Mouse (Mus musculus): Measurements from ENCODE around the gene Catsperz. TPM values are rescaled to one million over a fixed set of nuclear protein-coding genes. Genes with fewer than 3 reads are reported as not detected.
"Not testable (repeated sequence)": the region's sequence is repeated elsewhere in the genome, so short reads cannot be mapped to it uniquely, and the experiment has no call there.

The Catsperz gene
- total RNA-seq, 4 experiments from 2014 or later, result 15.5 to 18.5 (median 16.6) TPM

DNA sequence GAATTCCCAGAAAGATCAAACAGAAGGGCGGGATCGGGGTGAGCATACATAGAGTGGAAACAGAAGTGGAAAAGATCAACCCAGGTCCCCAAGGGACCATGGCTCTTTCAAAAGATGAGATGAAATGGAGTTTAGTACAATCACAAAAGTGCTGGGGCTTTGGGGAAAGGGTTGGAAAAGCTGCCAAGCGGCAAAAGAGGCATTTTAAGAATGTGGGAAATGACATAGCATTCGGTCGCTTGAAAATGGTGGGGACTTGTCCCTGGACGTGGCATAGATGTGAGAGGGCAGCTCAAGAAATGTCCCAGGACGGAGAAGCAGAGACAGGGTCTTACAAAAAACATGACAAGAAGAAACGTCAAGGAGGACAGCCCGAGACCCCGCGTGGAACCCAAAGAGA, 16.2 kb downstream of the Catsperz start:
- DNase-seq (ENCODE audit: low spot score in 2 of 2), result no peak

DNA sequence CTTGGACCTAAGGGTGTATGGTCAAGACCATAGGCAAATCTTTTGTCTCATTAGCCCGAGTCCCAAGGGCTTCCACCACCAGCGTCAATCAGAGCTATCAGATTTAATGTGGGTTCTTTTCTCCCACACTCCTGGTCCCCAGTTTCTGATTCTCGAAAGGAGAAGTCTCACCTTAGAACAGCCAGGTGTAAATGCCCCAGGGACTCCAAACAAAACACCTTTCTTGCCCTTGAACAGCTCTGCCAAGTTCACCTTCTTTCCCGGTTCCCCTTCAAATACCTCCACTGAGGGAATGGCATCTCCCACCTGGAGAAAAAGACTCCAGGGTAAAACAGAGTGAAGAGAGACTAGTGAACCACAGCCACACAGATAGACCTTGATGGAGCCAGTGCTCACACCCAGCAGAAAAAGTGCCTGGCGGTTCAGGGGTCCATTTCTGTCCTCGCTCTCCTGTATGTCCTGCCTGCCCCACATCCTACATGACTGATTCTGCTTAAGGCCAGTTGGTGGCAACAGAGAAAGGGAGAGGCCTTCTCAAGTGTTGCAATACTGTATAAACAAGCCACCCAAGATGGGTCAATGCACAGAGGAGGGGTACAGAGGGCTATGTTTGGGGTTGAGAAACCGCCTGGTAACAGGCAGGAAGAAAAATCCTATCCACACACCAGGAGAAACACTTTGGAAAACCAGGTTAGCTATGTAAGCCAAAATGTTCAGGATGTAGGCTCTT, 17.2 kb downstream of the Catsperz start:
- DNase-seq (ENCODE audit: low spot score in 2 of 2), result no peak

DNA sequence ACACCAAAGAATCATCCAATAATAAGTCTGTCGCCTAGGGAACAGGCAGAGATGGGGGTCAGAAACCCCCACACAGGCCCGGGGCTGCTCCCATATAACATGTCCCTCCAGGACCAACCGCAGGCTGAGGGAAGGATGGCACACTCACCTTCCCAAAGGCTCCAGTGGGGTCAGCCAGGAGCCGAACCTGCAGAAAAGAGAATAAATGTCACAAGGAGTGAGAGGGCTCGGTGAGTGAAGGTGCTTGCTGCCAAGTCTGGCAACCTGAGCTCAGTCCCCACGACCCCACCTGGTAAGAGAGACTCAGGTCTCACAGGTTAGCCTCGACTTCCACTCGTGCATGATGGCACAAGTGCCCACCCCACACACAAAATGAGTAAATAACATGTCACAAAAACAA, 18.1 kb downstream of the Catsperz start:
- DNase-seq (ENCODE audit: low spot score in 2 of 2), result no peak

DNA sequence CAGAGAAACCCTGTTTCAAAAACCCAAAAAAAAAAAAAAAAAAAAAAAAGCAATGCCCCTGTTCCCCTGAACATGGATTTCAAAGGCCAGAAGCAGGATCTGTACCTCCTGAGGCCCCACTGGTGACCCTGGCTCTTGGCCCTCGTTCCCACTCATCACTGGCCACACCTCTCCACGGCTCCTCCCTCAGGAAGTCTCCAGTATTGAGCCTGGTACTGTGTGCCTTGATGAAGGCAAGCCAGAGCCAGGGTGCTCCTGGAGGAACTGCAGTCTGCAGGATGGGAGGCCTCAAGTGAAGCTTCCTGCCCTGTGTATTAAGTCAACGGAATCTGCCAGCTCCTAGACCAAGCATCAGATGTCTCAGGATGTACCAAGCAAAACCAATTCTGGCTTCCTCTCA, 19.0 kb downstream of the Catsperz start:
- no peak for DNase-seq (ENCODE audit: low spot score in 2 of 2)

DNA sequence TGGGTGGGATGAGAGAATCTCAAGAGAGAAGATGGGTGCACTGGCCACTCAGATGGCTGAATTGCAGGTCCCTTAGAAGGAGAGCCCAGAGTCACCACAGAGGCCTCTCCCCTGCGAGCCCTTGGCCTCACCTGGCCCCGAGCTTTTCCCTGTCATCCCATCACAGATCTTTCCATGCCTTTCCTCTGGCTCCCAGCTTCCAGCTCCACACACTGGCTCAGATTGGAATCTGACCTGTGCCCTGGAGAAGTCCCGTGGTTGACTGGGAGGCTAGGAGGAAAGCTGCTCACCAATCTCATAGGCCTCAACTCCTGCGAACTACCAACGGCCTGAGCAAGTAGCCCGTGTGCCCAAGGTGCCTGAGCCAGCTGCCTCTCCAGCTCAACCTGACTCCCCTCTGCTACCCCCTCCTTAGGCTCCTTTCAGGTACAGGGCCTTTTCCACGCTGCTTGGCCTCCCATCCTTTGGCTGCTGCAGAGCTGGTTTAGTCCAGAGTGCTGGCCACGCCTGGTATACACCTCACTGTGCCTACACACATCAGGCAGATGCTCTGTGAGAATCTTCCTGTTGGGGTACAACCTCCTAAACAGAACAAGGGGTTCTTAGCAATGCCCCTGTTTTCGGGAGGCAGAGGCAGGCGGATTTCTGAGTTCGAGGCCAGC, 19.6 kb downstream of the Catsperz start:
- DNase-seq (ENCODE audit: low spot score in 2 of 2), result no peak

DNA sequence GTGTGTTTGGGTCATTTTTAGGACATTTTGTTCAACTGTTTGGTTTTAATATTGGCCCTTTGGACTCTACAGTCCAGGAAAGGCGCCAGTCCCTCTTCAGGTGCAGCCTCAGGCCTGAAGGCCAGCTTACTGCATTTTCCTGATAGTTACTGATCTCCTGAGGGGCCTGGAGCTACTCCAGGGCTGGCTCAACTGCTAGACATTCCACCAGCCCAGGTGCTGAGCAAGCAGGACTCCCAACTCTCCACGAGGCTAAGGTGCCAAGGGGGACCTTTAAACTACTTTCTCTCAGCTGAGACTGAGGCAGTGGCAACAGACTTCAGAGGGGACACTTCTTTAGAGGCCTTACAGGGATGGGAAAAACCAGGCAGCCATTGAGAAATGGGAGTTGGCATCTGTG, 20.3 kb downstream of the Catsperz start:
- DNase-seq (ENCODE audit: low spot score in 2 of 2), result no peak

DNA sequence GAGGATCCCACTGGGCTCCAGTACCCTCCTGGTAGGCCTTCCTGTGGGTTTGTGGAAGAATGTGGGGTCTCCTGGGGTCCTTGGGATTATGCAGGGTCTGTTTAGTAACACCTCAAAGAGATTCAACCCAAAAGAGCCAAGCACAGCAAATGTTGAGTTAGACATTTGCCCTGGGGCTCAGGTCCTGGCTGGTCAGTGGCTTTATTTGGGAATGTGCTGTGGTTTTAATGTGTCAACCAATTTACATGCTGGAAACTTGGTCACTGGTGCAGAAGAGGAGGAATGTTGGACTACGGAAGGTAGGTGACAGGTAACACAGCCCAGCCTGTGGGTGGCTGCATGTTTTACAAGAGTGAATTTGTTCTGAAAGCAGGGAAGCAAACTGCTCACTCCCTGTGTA, 22.1 kb downstream of the Catsperz start:
- no peak for DNase-seq (ENCODE audit: low spot score in 2 of 2)

DNA sequence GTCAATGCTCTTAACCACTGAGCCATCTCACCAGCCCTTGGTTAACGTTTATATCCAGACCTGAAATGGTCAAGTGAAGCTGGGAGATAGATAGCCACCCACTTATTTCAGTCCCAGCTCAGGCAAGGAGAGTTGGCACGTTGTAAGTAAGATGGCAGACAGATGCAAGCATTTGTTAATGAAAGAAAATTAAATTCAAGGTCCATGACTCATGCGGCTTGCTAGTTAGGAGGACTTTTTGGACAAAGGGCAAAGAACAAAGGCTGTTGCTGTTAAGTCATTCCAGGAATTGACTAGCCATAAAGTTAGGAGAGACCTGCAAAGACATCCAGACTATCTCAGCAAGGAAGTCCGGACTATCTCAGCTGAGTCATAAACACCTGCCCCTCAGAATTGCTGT, 25.5 kb downstream of the Catsperz start:
- no peak for DNase-seq (ENCODE audit: low spot score in 2 of 2)

DNA sequence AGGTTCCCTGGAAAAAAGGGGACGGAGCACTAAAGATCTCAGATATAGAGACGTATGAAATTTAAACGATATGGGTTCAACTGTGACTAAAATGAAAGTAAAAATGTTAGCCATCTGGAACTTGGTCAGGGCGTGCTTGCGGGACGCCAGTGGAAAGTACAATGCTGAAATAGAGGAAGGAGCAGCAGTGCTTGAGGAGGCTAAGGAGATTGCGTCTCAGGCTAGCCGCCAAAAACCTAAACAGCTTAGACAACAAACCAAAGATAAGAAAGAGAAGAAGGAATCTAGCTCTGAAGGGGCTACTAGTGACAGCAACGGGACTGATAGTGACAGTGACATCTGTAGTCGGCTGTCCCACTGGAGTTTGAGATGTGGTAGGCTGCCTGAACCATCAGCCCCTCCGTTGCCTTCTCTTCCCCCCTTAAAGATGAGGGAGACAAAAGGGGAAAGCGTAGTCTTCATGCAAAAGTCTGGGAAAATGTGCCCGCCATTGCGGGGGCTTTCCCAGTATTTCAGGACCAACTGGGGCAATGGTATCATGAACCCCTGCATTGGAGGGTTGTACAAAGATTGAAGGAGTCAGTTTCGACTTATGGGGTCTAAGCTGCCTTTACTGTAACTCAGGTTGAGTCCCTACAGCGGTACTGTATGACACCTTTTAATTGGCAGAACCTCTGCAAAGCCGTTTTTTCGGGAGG, 29.4 kb downstream of the Catsperz start:
- DNase-seq (ENCODE audit: low spot score in 2 of 2), result not testable (repeated sequence)

DNA sequence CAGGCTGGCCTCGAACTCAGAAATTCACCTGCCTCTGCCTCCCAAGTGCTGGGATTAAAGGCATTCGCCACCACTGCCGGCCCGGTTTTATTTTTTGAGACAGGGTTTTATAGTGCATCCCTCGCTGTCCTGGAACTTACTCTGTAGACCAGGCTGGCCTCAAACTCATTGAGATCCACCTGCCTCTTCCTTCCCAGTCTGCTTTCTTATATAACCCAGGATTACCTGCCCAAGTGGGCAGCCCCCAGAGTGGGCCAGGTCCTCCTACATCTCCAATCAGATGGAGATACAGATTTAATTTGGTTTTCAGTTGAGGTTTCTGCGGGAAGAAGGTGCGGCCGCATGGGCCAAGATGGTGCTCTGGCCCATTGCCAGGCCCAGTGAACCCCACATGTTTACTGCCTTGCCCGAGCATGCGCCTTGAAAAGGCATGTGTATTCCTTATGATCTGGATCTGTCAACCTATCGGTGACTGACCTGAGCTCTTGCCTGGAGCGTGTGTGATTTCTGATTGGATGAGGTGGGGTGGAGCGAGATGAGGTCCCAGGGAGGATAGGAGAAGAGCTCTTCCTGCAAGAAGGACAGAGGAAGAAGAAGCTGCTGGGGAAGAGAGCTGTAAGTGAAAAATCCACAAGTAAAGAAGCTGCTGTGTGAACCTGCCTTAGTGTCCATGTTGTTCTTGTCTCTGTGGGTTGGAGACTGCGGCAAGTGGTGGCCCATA, 31.3 kb downstream of the Catsperz start:
- DNase-seq (ENCODE audit: low spot score in 2 of 2), result no peak

DNA sequence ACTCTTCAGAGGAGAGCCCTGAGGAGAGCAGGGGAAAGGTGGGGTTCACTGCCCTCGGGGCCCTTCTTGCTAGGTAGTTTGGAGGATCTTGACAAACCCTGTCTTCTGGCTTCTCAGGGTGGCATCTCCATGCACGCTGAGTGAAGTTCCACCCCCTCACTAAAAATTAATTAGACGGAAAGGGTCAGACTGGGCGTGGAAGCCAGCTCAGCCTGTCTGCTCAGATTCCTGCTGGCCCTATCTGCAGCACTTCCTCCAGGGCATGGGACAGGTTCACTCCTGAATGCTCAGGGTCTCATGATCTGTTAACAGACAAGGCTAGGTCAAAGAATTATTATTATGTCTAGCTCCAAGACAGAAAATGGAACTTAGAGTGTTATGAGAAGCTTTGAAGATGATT, 32.7 kb downstream of the Catsperz start:
- no peak for DNase-seq (ENCODE audit: low spot score in 2 of 2)

DNA sequence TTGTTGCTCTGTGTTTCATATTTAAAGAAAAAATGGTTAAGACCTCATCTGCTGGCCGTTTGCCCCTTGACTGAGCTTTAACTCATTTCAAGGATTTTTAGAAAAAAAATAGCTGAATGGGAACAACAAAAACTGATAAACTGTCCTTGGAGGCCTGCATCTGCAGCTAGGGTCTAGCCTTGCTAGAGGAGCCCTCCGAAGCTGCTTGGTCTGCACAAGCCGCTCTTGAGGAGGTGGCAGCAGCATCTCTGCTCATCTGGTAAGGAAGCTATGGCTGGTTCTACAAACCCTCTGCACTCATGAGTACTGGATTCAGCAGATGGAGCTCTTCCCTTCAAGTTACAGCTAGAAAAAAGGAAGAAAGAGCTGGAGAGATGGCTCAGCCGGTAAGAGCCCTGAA, 47.2 kb downstream of the Catsperz start:
- no peak for DNase-seq (ENCODE audit: low spot score in 2 of 2)

DNA sequence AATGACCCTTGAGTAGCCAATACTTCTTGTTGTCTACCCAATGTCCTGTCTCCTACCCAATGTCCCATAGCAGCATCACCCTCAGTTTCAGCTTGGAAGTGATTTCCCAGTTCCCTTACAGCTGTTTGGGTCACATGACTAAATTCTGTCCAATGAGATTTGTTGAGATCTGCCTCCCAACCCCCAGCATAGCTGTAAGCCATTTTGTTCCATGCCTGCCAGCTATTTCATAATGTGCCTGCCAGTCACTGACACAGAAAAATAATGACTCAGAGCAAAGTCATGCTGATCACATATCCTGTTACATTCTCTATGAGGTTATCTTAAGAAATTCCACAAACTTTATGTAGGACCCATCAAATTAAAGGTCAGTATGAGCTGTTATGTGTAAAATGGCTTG, 48.4 kb downstream of the Catsperz start:
- DNase-seq (ENCODE audit: low spot score in 2 of 2), result no peak

DNA sequence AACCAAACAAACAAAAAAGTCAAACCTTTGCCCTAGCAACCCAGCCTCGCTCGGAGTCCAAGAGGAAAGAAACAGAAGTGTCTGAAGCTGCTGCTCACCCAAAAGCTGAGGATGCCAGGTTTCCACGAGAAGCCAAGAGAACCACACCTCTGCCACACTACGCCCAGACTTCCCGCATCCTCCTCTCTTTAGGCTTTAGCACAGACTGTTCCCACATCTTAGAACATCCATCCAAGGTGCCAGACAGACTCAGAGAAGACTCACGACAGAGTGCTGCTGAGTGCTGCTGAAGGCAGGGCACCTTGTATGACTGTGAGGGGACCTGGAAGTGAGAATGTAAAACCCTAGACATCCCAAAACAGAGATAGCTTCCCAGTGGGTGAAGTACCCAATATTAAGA, 49.3 kb downstream of the Catsperz start:
- no peak for DNase-seq (ENCODE audit: low spot score in 2 of 2)

DNA sequence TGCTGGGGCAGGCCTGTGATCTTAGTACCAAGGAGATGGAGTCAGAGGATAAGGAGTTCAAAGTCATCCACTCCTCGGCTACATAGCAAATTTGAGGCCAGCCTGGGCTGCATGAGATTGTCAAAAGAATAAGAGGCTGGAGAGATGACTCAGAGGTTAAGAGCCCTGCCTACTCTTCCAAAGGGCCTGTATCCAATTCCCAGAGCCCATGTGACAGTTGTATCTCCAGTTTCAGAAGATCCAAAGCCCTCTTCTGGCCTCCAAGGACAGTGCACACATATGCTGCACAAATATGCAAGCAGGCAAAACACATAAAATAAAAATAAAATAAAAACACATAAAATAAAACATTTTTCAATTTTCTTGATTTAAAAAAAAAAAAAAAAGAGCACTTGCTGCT, 50.9 kb downstream of the Catsperz start:
- DNase-seq (ENCODE audit: low spot score in 2 of 2), result no peak

DNA sequence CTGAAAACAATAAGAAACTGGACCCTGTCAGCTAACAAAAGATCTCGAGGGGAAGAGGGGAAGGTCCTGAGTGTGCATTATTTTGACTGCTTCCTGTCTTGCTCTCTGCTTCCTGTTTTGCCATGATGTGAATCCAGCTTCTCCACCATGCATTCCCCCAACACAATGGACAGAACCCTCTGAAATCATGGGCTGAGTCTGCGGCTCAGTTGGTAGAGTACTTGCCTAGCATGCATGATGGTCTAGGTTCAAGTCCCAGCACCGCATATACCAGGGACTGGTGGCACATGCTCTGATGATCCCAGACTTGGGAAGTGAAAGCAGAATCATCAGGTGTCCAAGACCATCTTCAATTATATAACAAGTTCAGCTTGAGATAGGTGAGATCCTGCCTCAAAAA, 52.5 kb downstream of the Catsperz start:
- no peak for DNase-seq (ENCODE audit: low spot score in 2 of 2)

Small RNAs within 50 kb of the gene (microRNA-seq; reads per million reads assigned to microRNA genes)
- gene Mir6990, result 6.4 to 8.4 reads per million in 2 experiments

Other genes with a start within 250 kb of the Catsperz start
- gene Rps6ka4, start 84.7 kb downstream of the Catsperz start, total RNA-seq (2022), result 10 to 100 TPM; 41.9 to 59.0 (median 49.0) TPM
- 1 to 10 TPM; 4.6 to 6.3 (median 5.8) TPM for gene Ccdc88b, start 67.2 kb downstream of the Catsperz start, total RNA-seq (2022)
- 10 to 100 TPM; 35.0 to 55.2 (median 44.9) TPM for gene Trmt112, start 15.7 kb downstream of the Catsperz start, total RNA-seq (2022)
- gene Prdx5, start 15.3 kb downstream of the Catsperz start, total RNA-seq (2022), result 100 to 1,000 TPM; 294 to 374 (median 338) TPM
- 10 to 100 TPM; 60.5 to 66.0 (median 63.4) TPM for gene Esrra, start 3.6 kb downstream of the Catsperz start, total RNA-seq (2022)
- gene Kcnk4, start 9.1 kb upstream of the Catsperz start, total RNA-seq (2022), result 10 to 100 TPM; 25.0 to 31.5 (median 25.7) TPM
- gene Bad, start 16.5 kb upstream of the Catsperz start, total RNA-seq (2022), result 10 to 100 TPM; 34.6 to 44.9 (median 37.6) TPM
- 100 to 1,000 TPM; 101 to 106 (median 104) TPM for gene Gpr137, start 17.1 kb upstream of the Catsperz start, total RNA-seq (2022)
- gene Ppp1r14b, start 49.6 kb upstream of the Catsperz start, total RNA-seq (2022), result 10 to 100 TPM; 56.6 to 72.1 (median 59.0) TPM
- 10 to 100 TPM; 13.8 to 18.2 (median 14.5) TPM for gene Plcb3, start 51.1 kb upstream of the Catsperz start, total RNA-seq (2022)
- gene Fkbp2, start 55.1 kb upstream of the Catsperz start, total RNA-seq (2022), result 100 to 1,000 TPM in 2 of 4 experiments, 10 to 100 TPM in 2; 79.1 to 129 (median 98.4) TPM
- 100 to 1,000 TPM in 3 of 4 experiments, 10 to 100 TPM in 1; 98.9 to 107 (median 104) TPM for gene Vegfb, start 62.3 kb upstream of the Catsperz start, total RNA-seq (2022)
- 10 to 100 TPM; 27.0 to 32.6 (median 29.7) TPM for gene Dnajc4, start 67.2 kb upstream of the Catsperz start, total RNA-seq (2022)
- 10 to 100 TPM; 13.8 to 17.0 (median 16.2) TPM for gene Nudt22, start 70.7 kb upstream of the Catsperz start, total RNA-seq (2022)
- gene Trpt1, start 70.8 kb upstream of the Catsperz start, total RNA-seq (2022), result 10 to 100 TPM; 20.2 to 25.3 (median 21.3) TPM
- gene Fermt3, start 94.1 kb upstream of the Catsperz start, total RNA-seq (2022), result 10 to 100 TPM in 1 of 4 experiments, 1 to 10 TPM in 3; 4.1 to 11.5 (median 7.1) TPM
- 100 to 1,000 TPM; 160 to 199 (median 183) TPM for gene Stip1, start 114.6 kb upstream of the Catsperz start, total RNA-seq (2022)
- 10 to 100 TPM; 16.7 to 19.7 (median 18.0) TPM for gene Macrod1, start 131.4 kb upstream of the Catsperz start, total RNA-seq (2022)
- gene Flrt1, start 180.3 kb upstream of the Catsperz start, total RNA-seq (2022), result 10 to 100 TPM; 35.6 to 42.2 (median 39.1) TPM